Mouse (Mus musculus) left cerebral cortex, adult 2 months (tissue): Measurements from ENCODE around the gene Lgi2. TPM values are rescaled to one million over a fixed set of nuclear protein-coding genes. Genes with fewer than 3 reads are reported as not detected.

Experiments used
- DNase-seq, 2 experiments: peaks; one replicate each; pipeline ENCODE4 v3.0.0; 2021 to 2022; ENCODE audit warnings: low spot score in 2 of 2, mixed read lengths in 1 of 2; ENCODE audit errors: extremely low spot score in 1 of 2
- H3K27ac ChIP-seq: fragments of 200-600 bp; 2 replicates; pipeline ENCODE4 v1.8.1; 2022
- H3K4me3 ChIP-seq: fragments of 200-600 bp; 2 replicates; pipeline ENCODE4 v1.8.1; 2022
- CTCF ChIP-seq: fragments of 200-600 bp; IDR thresholded peaks from 2 replicates; pipeline ENCODE4 v1.8.1; 2022; ENCODE audit warnings: antibody characterized with exemption, mild to moderate bottlenecking, moderate library complexity
- intact Hi-C: fragments of 180-260 bp; cut with DNase I; formaldehyde crosslinking; loops from one replicate; pipeline ENCODE4 v1.15.1; 2025
- total RNA-seq, 2 experiments: library from RNA; stranded (reverse); gene quantifications; 2 replicates each; pipeline ENCODE4 v1.2.3; 2021

The Lgi2 gene
- total RNA-seq, 2 experiments from 2014 or later, result 47.0 to 51.3 TPM

DNA sequence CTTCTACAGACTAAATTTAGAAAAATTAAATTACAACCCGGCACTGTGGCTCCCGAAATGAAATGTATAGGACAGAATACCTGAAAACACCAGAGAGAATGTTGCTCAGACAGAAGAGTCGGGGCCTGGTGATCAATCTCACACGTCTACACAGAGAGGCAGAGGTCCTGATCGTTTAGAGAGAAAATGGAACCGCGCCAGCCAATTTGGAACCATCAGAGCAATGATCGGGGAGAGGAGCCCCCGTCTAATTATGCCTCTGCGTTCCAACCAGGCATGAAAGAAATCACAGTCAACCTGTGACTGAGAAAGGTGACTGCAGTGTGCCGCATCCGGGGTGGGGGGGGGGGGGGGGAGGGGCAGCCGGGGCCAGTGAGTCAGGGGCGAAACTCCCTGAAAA lies 70.6 kb downstream of the Lgi2 start:
- intact Hi-C loops, result no loop called here
- no peak for TF ChIP-seq CTCF
- DNase-seq, result no peak
- Histone ChIP-seq H3K27ac (no peak overlapping the region), H3K4me3 (no peak overlapping the region)

- intact Hi-C loops, result no loop called here
- no peak overlapping the region for H3K4me3 ChIP-seq
- DNase-seq, result no peak
- H3K27ac ChIP-seq, result no peak overlapping the region
- no peak for TF ChIP-seq CTCF
Observed at GRCm38 (mm10) chr5:52491496-52491895, 74.8 kb downstream of the Lgi2 start.

DNA sequence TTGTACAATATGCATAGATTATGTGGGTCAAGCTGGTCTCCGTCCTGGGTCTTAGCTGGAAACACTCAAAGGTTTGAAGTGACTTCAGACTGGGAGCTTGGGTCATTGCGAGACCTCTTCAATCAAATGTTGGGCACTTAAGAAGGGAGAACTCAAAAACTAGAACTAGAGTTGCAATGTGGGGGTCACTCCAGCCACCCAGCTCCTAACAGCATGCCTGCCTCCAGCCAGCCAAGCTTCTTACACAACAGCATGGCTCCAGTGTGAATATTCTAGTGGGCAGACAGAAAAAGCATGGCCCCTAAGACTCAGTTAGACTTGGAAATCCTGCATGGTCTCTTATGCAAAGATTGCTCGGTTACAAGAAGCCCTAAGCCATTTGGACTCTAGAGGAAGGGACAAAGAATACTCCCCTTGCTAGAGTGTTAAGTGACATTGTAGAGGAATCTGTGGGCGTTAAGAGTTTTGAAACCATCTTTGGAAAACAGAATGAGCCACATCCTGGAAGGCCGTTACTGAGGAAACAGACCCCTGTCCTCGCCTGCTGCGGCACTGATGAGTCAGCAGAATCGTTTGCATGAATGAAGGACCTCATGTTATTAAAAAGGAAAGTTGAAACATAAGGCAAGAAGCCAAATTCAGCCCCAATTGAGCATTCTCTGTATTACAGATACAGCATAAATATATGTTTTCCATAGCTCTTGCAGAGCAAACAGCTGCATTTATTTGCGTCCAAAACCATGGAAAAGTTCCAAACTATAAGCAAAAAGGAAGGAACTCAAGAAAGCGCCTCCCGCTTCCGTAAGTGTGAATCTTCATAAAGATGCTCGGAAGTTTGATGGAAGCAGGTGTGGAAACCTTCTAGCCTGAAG lies 78.5 kb downstream of the Lgi2 start:
- intact Hi-C loops, result no loop called here

More for the DNA sequence above, 78.5 kb downstream of the Lgi2 start:
- no peak for TF ChIP-seq CTCF
- H3K27ac ChIP-seq, result no peak overlapping the region
- no peak for DNase-seq
- no peak overlapping the region for H3K4me3 ChIP-seq

Other genes starting within 250 kb of the Lgi2 start
- 1 to 10 TPM; 6.8 to 7.3 TPM for gene Sod3, start 202.7 kb downstream of the Lgi2 start, total RNA-seq
- gene Ccdc149, start 94.9 kb downstream of the Lgi2 start, total RNA-seq, result 10 to 100 TPM; 68.2 to 75.8 TPM
- 10 to 100 TPM; 10.9 to 11.7 TPM for gene Sepsecs, start 103.2 kb upstream of the Lgi2 start, total RNA-seq
- 1 to 10 TPM; 1.0 to 1.9 TPM for gene Pi4k2b, start 175.1 kb upstream of the Lgi2 start, total RNA-seq
- 10 to 100 TPM in 1 of 2 experiments, 1 to 10 TPM in 1; 9.0 to 10.4 TPM for gene Zcchc4, start 208.9 kb upstream of the Lgi2 start, total RNA-seq